Mouse (Mus musculus): Measurements from ENCODE around the gene Tanc1.

GRCm38 (mm10) chr2:59805595-59805994 lies 193.8 kb downstream of the Tanc1 start:
- TF ChIP-seq TAL1 (IDR thresholded peaks at IDR 0.05; ENCODE audit: low read length): no peak
- no peak for TF ChIP-seq GATA1 (IDR thresholded peaks at IDR 0.05; ENCODE audit: low read length)
